Mouse (Mus musculus) E14TG2a.4 (cell line): ENCODE results near the gene Kif26b.

Source experiments
- CTCF ChIP-seq: conservative IDR thresholded peaks from 2 replicates; pipeline ENCODE4 v1.5.1; 2014; ENCODE audit warnings: low read length
- NANOG ChIP-seq: IDR thresholded peaks from 2 replicates; pipeline ENCODE4 v1.6.1; 2014; ENCODE audit warnings: borderline replicate concordance, low read length, mixed read lengths

DNA sequence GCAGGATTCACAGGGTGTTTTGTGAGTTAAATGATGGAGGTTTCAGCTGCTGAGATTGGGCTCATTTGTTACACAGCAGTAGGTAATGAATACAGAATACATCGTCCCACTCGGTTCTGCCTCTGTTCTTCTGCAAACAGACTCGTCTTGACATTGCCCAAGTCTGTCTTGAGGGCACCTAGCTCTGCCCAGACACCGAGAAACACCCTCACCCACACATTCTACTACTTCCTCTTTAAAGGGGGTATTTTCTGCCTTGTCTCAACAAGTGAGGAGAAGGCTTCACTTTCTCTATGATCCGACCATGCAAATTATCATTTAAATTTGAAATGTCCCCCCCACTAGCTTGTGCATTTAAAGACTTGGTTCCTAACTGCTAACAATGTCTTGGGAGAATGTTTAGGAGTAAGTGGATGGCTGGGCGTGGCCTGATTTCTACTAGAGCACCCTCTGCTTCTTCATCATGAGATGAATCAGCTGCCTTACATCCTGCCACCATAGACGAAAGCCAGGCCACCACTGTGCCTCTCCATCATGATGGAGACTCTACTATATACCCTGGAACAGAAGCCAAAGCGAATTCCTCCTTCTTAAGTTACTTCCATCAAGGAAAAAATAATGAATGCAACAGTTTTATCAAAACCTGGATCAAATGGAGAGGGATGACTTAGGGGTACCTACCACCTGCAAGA is 395.7 kb downstream of the Kif26b start:
- TF ChIP-seq CTCF (no peak), NANOG (no peak)
